Mouse (Mus musculus) E14TG2a.4 (cell line): ENCODE data around the gene Mllt6.
"Not testable (repeated sequence)": the region's sequence is repeated elsewhere in the genome, so short reads cannot be mapped to it uniquely, and the experiment has no call there.

Experiments
- CTCF ChIP-seq: conservative IDR thresholded peaks from 2 replicates; pipeline ENCODE4 v1.5.1; 2014; ENCODE audit warnings: low read length
- NANOG ChIP-seq: IDR thresholded peaks from 2 replicates; pipeline ENCODE4 v1.6.1; 2014; ENCODE audit warnings: borderline replicate concordance, low read length, mixed read lengths
- POU5F1 ChIP-seq: IDR thresholded peaks from 2 replicates; pipeline ENCODE4 v1.6.1; 2014; ENCODE audit warnings: low read length, borderline replicate concordance

DNA sequence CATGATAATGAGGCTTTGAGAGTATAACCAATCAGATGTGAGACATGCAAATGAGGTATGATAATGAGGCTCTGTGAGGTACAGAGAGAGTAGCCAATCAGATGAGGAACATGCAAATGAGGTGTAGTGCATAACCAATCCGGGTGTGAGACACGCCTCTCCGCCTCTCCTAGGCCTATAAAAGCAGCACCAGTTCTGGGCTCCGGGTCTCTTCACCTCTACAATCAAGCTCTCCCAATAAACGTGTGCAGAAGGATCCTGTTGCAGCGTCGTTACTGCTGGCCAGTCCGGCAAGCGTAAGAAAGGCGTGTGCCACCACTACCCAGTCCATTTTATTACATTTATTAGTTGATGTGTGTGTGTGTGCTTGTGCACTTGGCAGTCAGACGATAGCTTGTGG lies 9.8 kb upstream of the Mllt6 start:
- TF ChIP-seq CTCF, NANOG, POU5F1: not testable (repeated sequence)
